Mouse (Mus musculus) gastrocnemius, adult 8-10 months (tissue): ENCODE measurements around the gene Arid5b. TPM values are rescaled to one million over a fixed set of nuclear protein-coding genes. Genes with fewer than 3 reads are reported as not detected.

ENCODE experiments used
- DNase-seq, 2 experiments: peaks; one replicate each; pipeline ENCODE4 v3.0.0; 2022; ENCODE audit warnings: low spot score in 2 of 2
- total RNA-seq, 4 experiments: library from RNA; stranded (reverse); gene quantifications; 2 replicates each; pipeline ENCODE4 v1.2.4; 2022

Gene Arid5b
- total RNA-seq, 4 experiments from 2014 or later = 10.1 to 12.5 (median 11.9) TPM

- no peak for DNase-seq
Measured at GRCm38 (mm10) chr10:68091840-68092239, 186.7 kb downstream of the Arid5b start.

GRCm38 (mm10) chr10:68091011-68091410, 187.5 kb downstream of the Arid5b start:
- no peak for DNase-seq

GRCm38 (mm10) chr10:68090544-68090943, 188.0 kb downstream of the Arid5b start:
- DNase-seq = no peak

GRCm38 (mm10) chr10:68090197-68090535, 188.4 kb downstream of the Arid5b start:
- DNase-seq = peak; percentile 82 to 88

- no peak for DNase-seq
Measured at GRCm38 (mm10) chr10:68089435-68090196, 188.9 kb downstream of the Arid5b start.

GRCm38 (mm10) chr10:68087722-68088121, 190.8 kb downstream of the Arid5b start:
- DNase-seq = no peak

GRCm38 (mm10) chr10:68086973-68087372, 191.6 kb downstream of the Arid5b start:
- no peak for DNase-seq

- no peak for DNase-seq
Measured at GRCm38 (mm10) chr10:68085574-68085973, 193.0 kb downstream of the Arid5b start.

- DNase-seq = no peak
Measured at GRCm38 (mm10) chr10:68081712-68082111, 196.8 kb downstream of the Arid5b start.

- no peak for DNase-seq
Measured at GRCm38 (mm10) chr10:68079910-68080670, 198.4 kb downstream of the Arid5b start.

- DNase-seq = no peak
Measured at GRCm38 (mm10) chr10:68078708-68079107, 199.8 kb downstream of the Arid5b start.

- DNase-seq = no peak
Measured at GRCm38 (mm10) chr10:68075181-68075580, 203.4 kb downstream of the Arid5b start.

GRCm38 (mm10) chr10:68074291-68074690, 204.2 kb downstream of the Arid5b start:
- DNase-seq = no peak

- no peak for DNase-seq
Measured at GRCm38 (mm10) chr10:68072626-68073025, 205.9 kb downstream of the Arid5b start.

GRCm38 (mm10) chr10:68071041-68071440, 207.5 kb downstream of the Arid5b start:
- no peak for DNase-seq

- no peak for DNase-seq
Measured at GRCm38 (mm10) chr10:68068426-68068825, 210.1 kb downstream of the Arid5b start.

GRCm38 (mm10) chr10:68067961-68068360, 210.6 kb downstream of the Arid5b start:
- DNase-seq = no peak

GRCm38 (mm10) chr10:68066173-68066572, 212.4 kb downstream of the Arid5b start:
- no peak for DNase-seq

- no peak for DNase-seq
Measured at GRCm38 (mm10) chr10:68064571-68064970, 214.0 kb downstream of the Arid5b start.

- no peak for DNase-seq
Measured at GRCm38 (mm10) chr10:68063806-68064545, 214.6 kb downstream of the Arid5b start.

- no peak for DNase-seq
Measured at GRCm38 (mm10) chr10:68061249-68061615, 217.3 kb downstream of the Arid5b start.

GRCm38 (mm10) chr10:68060590-68061248, 217.8 kb downstream of the Arid5b start:
- DNase-seq = peak; percentile 18 to 26
